Mouse (Mus musculus): ENCODE data around the gene Olfr1347.
"Not testable (repeated sequence)": the region's sequence is repeated elsewhere in the genome, so short reads cannot be mapped to it uniquely, and the experiment has no call there.

The Olfr1347 gene

GRCm38 (mm10) chr7:6499655-6500054 lies at the start of gene Olfr1347:
Olfr1347 (minus strand) TSS chr7:6499755.
- no peak for DNase-seq

- DNase-seq = peak; percentile 41
Observed at GRCm38 (mm10) chr7:6526141-6526540, 26.6 kb upstream of the Olfr1347 start.

GRCm38 (mm10) chr7:6525001-6525400 lies 25.4 kb upstream of the Olfr1347 start:
- peak; percentile 8 for DNase-seq

GRCm38 (mm10) chr7:6522850-6523249 lies 23.3 kb upstream of the Olfr1347 start, which contains the start of gene Olfr1349:
Olfr1349 (minus strand) TSS chr7:6522950.
- no peak for DNase-seq

GRCm38 (mm10) chr7:6521666-6522065 lies 22.1 kb upstream of the Olfr1347 start:
- DNase-seq = no peak

GRCm38 (mm10) chr7:6508648-6509047 lies 9.1 kb upstream of the Olfr1347 start, which contains the start of gene Olfr1348:
Olfr1348 (minus strand) TSS chr7:6508748.
- no peak for DNase-seq

GRCm38 (mm10) chr7:6486841-6487240 lies 12.7 kb downstream of the Olfr1347 start, which contains the start of gene Olfr5:
Olfr5 (minus strand) TSS chr7:6486941.
- no peak for DNase-seq

- not testable (repeated sequence) for DNase-seq
Observed at GRCm38 (mm10) chr7:6477633-6478032, 21.9 kb downstream of the Olfr1347 start.

- DNase-seq = no peak
Observed at GRCm38 (mm10) chr7:6466951-6467350, 32.6 kb downstream of the Olfr1347 start, which contains the start of gene Olfr1346. Olfr1346 (plus strand) TSS chr7:6467101.

GRCm38 (mm10) chr7:6456399-6456798 lies 43.2 kb downstream of the Olfr1347 start:
- DNase-seq = no peak

GRCm38 (mm10) chr7:6455868-6456267 lies 43.7 kb downstream of the Olfr1347 start, which contains the start of gene Olfr1336:
Olfr1336 (plus strand) TSS chr7:6456168.
- no peak for DNase-seq

- DNase-seq = no peak
Observed at GRCm38 (mm10) chr7:6447771-6448170, 51.8 kb downstream of the Olfr1347 start.

- no peak for DNase-seq
Observed at GRCm38 (mm10) chr7:6441173-6441572, 58.4 kb downstream of the Olfr1347 start.

GRCm38 (mm10) chr7:6438388-6438787 lies 61.2 kb downstream of the Olfr1347 start, which contains the start of gene Olfr1344:
Olfr1344 (plus strand) TSS chr7:6438688.
- DNase-seq = no peak

Data from thymus, postnatal 4 days (tissue).